Mouse (Mus musculus) lung, embryonic 14.5 days (tissue): ENCODE measurements at regions not wholly inside any gene's neighbourhood (a gene's known extent, or its start where the extent isn't known, plus 50 kb on each side); places are given as distances from the start of the nearest gene placed in this dataset.

ENCODE experiments used
- ATAC-seq: fragments of 200-750 bp; cut with Nextera tagmentation; 2 replicates; pipeline ENCODE4 v1.8.0; 2017; ENCODE audit warnings: mild to moderate bottlenecking, moderate TSS enrichment, moderate library complexity; ENCODE audit not compliant: insufficient read depth
- DNase-seq: peaks from one replicate; pipeline ENCODE4 v3.0.0-alpha.2; 2015
- H3K27ac ChIP-seq: fragments of 300-500 bp; sonication (generic); 2 replicates; pipeline ENCODE4 v1.5.1; 2014; ENCODE audit warnings: low read depth, mild to moderate bottlenecking, moderate library complexity
- H3K27me3 ChIP-seq: fragments of 300-500 bp; sonication (generic); 2 replicates; pipeline ENCODE4 v1.6.1; 2014; ENCODE audit warnings: low read length, control low read depth; ENCODE audit not compliant: insufficient read depth
- H3K36me3 ChIP-seq: fragments of 300-500 bp; sonication (generic); 2 replicates; pipeline ENCODE4 v1.6.1; 2014; ENCODE audit warnings: control low read depth; ENCODE audit not compliant: insufficient read depth
- H3K4me1 ChIP-seq: fragments of 300-500 bp; sonication (generic); 2 replicates; pipeline ENCODE4 v1.6.1; 2014; ENCODE audit warnings: antibody characterized with exemption, control low read depth; ENCODE audit not compliant: insufficient read depth
- H3K4me2 ChIP-seq: fragments of 300-500 bp; sonication (generic); 2 replicates; pipeline ENCODE4 v1.6.1; 2014; ENCODE audit warnings: mild to moderate bottlenecking
- H3K4me3 ChIP-seq: fragments of 300-500 bp; sonication (generic); 2 replicates; pipeline ENCODE4 v1.5.1; 2014; ENCODE audit warnings: low read depth, low read length
- H3K9ac ChIP-seq: fragments of 300-500 bp; sonication (generic); 2 replicates; pipeline ENCODE4 v1.6.1; 2014
- H3K9me3 ChIP-seq: fragments of 300-500 bp; sonication (generic); 2 replicates; pipeline ENCODE4 v1.6.1; 2016; ENCODE audit warnings: low read depth, low read length, control low read depth
- CTCF ChIP-seq: IDR thresholded peaks from 2 replicates; pipeline ENCODE4 v1.5.1; 2016; ENCODE audit warnings: antibody characterized with exemption, low read depth
- whole genome bisulfite sequencing: fragments of 180-500 bp; shearing (Covaris S2); extraction: QIAGEN DNeasy Blood & Tissue Kit; methylation state at CpG from one replicate; pipeline ENCODE4 v1.1.7; 2014; 5-methylcytosine and 5-hydroxymethylcytosine counted together

- Histone ChIP-seq H3K9me3 (no peaks in the 10 kb centered on the region), H3K27me3 (no peaks in the 10 kb centered on the region), H3K9ac (no peak overlapping the region), H3K4me2 (no peak overlapping the region), H3K36me3 (no peaks in the 10 kb centered on the region), H3K4me3 (no peak overlapping the region), H3K27ac (peak overlapping the region; percentile 58; the same call in 1 of the 2 replicates), H3K4me1 (no peaks in the 10 kb centered on the region)
- DNase-seq: peak; percentile 60
- TF ChIP-seq CTCF: no peak
- peak; percentile 54 for ATAC-seq
Observed at GRCm38 (mm10) chr7:70025527-70025926, 341.0 kb downstream of the Nr2f2 start.

- DNase-seq: no peak
- no peak for ATAC-seq
- no peak for TF ChIP-seq CTCF
- H3K4me3 ChIP-seq: no peak overlapping the region
- H3K4me2 ChIP-seq: no peak overlapping the region
- H3K9me3 ChIP-seq: no peaks in the 10 kb centered on the region
- no peaks in the 10 kb centered on the region for H3K27me3 ChIP-seq
- no peaks in the 10 kb centered on the region for H3K36me3 ChIP-seq
- no peak overlapping the region for H3K27ac ChIP-seq
- H3K9ac ChIP-seq: no peak overlapping the region
- no peaks in the 10 kb centered on the region for H3K4me1 ChIP-seq
Observed at GRCm38 (mm10) chr7:70016611-70017010, 349.9 kb downstream of the Nr2f2 start.

GRCm38 (mm10) chr7:70003200-70003986 is 363.1 kb downstream of the Nr2f2 start:
- no peak for TF ChIP-seq CTCF
- Histone ChIP-seq H3K4me1 (no peaks in the 10 kb centered on the region), H3K4me2 (no peak overlapping the region), H3K4me3 (no peak overlapping the region), H3K27me3 (no peaks in the 10 kb centered on the region), H3K36me3 (no peaks in the 10 kb centered on the region), H3K9me3 (no peaks in the 10 kb centered on the region), H3K27ac (no peak overlapping the region), H3K9ac (no peak overlapping the region)
- WGBS: 76% methylated on average over 8 of the region's 8 CpGs
- ATAC-seq (no peak), DNase-seq (no peak)

- 0 out of 2 replicates have a peak, but pooled peaks cover 2% of the 10 kb centered on the region for H3K4me1 ChIP-seq
- H3K9me3 ChIP-seq: no peaks in the 10 kb centered on the region
- no peak overlapping the region for H3K27ac ChIP-seq
- 40% methylated on average over 1 of the region's 1 CpGs for WGBS
- no peaks in the 10 kb centered on the region for H3K36me3 ChIP-seq
- no peak overlapping the region for H3K9ac ChIP-seq
- DNase-seq (peak; percentile 44), ATAC-seq (peak; percentile 62; the same call in 1 of the 2 replicates)
- H3K27me3 ChIP-seq: no peaks in the 10 kb centered on the region
- H3K4me3 ChIP-seq: no peak overlapping the region
- no peak overlapping the region for H3K4me2 ChIP-seq
- no peak for TF ChIP-seq CTCF
Observed at GRCm38 (mm10) chr7:69998756-69999155, 367.8 kb downstream of the Nr2f2 start.

- Histone ChIP-seq H3K4me1 (0 out of 2 replicates have a peak, but pooled peaks cover 2% of the 10 kb centered on the region), H3K36me3 (no peaks in the 10 kb centered on the region), H3K27ac (no peak overlapping the region), H3K9ac (no peak overlapping the region), H3K4me3 (no peak overlapping the region), H3K9me3 (no peaks in the 10 kb centered on the region), H3K4me2 (no peak overlapping the region), H3K27me3 (no peaks in the 10 kb centered on the region)
- 73% methylated on average over 6 of the region's 6 CpGs for WGBS
- no peak for TF ChIP-seq CTCF
- DNase-seq (no peak), ATAC-seq (no peak)
Observed at GRCm38 (mm10) chr7:69994540-69995303, 371.8 kb downstream of the Nr2f2 start.

- no peak for TF ChIP-seq CTCF
- Histone ChIP-seq H3K4me2 (peak overlapping the region; percentile 59), H3K9me3 (no peaks in the 10 kb centered on the region), H3K27me3 (no peaks in the 10 kb centered on the region), H3K36me3 (no peaks in the 10 kb centered on the region), H3K4me3 (peak overlapping the region; percentile 29), H3K9ac (peak overlapping the region; percentile 0; the same call in 1 of the 2 replicates), H3K4me1 (0 out of 2 replicates have a peak, but pooled peaks cover 2% of the 10 kb centered on the region), H3K27ac (no peak overlapping the region)
- peak; percentile 69; the same call in 1 of the 2 replicates for ATAC-seq
- WGBS: 14% methylated on average over 21 of the region's 21 CpGs
- peak; percentile 44 for DNase-seq
Observed at GRCm38 (mm10) chr7:69992383-69993327, 373.9 kb downstream of the Nr2f2 start.
